Mouse (Mus musculus) CH12.LX (cell line): ENCODE data around the gene Rnf182. TPM values are rescaled to one million over a fixed set of nuclear protein-coding genes. Genes with fewer than 3 reads are reported as not detected.

Experiments used
- DNase-seq: peaks from one replicate; pipeline ENCODE4 v3.0.0-alpha.2; 2013; ENCODE audit errors: extremely low read depth
- H3K27ac ChIP-seq: 2 replicates; pipeline ENCODE4 v1.5.1; 2012; ENCODE audit warnings: low read depth, mild to moderate bottlenecking, control low read depth, moderate library complexity; ENCODE audit not compliant: insufficient read depth
- H3K27me3 ChIP-seq: replicated peaks from 2 replicates; pipeline ENCODE3; 2012; ENCODE audit warnings: inconsistent platforms
- H3K36me3 ChIP-seq, 2 experiments: replicated peaks in 1 of 2; 2 replicates each; pipeline versions ENCODE3 to v1.6.1; 2012; ENCODE audit warnings: inconsistent platforms in 1 of 2, low read length in 1 of 2, mild to moderate bottlenecking in 1 of 2, mixed read lengths in 1 of 2, moderate library complexity in 1 of 2; ENCODE audit not compliant: control insufficient read depth in 1 of 2, insufficient read depth in 1 of 2
- H3K4me1 ChIP-seq, 2 experiments: 2 replicates each; pipeline ENCODE4 v1.6.1; 2012; ENCODE audit warnings: inconsistent platforms in 1 of 2, moderate library complexity in 1 of 2; ENCODE audit not compliant: insufficient read depth in 2 of 2, control insufficient read depth in 1 of 2
- H3K4me2 ChIP-seq: 2 replicates; pipeline ENCODE4 v1.6.1; 2012; ENCODE audit warnings: low read depth, mild to moderate bottlenecking, control low read depth; ENCODE audit not compliant: poor library complexity, insufficient read depth, severe bottlenecking
- H3K4me3 ChIP-seq, 3 experiments: fragments of 150-350 bp in 1 of 3; sonication (generic) in 1 of 3; replicated peaks in 1 of 3; 2 replicates each; pipeline versions ENCODE3 to v1.5.1; 2011 to 2012; ENCODE audit warnings: low read depth in 2 of 3, low read length in 2 of 3, mild to moderate bottlenecking in 2 of 3, moderate library complexity in 2 of 3, control low read depth in 1 of 3, improper control_type of control experiment in 1 of 3, inconsistent platforms in 1 of 3, mixed read lengths in 1 of 3; ENCODE audit not compliant: poor library complexity in 1 of 3
- H3K79me2 ChIP-seq: replicated peaks from 2 replicates; pipeline ENCODE4 v1.6.1; 2012; ENCODE audit warnings: mild to moderate bottlenecking, moderate library complexity; ENCODE audit not compliant: control insufficient read depth, poor library complexity, insufficient read depth, severe bottlenecking; ENCODE audit errors: extremely low read depth
- H3K9ac ChIP-seq: 2 replicates; pipeline ENCODE4 v1.6.1; 2012; ENCODE audit warnings: low read depth, mild to moderate bottlenecking, control low read depth, moderate library complexity; ENCODE audit not compliant: insufficient read depth
- H3K9me3 ChIP-seq: replicated peaks from 2 replicates; pipeline ENCODE3; 2012; ENCODE audit warnings: low read length, inconsistent platforms, mixed read lengths
- CHD1 ChIP-seq: IDR thresholded peaks from 2 replicates; pipeline ENCODE4 v1.6.1; 2012; ENCODE audit warnings: low read depth, low read length, improper control_type of control experiment, inconsistent platforms
- CHD2 ChIP-seq: IDR thresholded peaks from 2 replicates; pipeline ENCODE4 v1.6.1; 2011; ENCODE audit warnings: low read length, improper control_type of control experiment
- CTCF ChIP-seq, 2 experiments: IDR thresholded peaks in 1 of 2; conservative IDR thresholded peaks in 1 of 2; 2 replicates each; pipeline ENCODE4 v1.5.1; 2011 to 2012; ENCODE audit warnings: low read depth in 2 of 2, low read length in 2 of 2, improper control_type of control experiment in 1 of 2, inconsistent platforms in 1 of 2, mild to moderate bottlenecking in 1 of 2, moderate library complexity in 1 of 2
- E2F4 ChIP-seq: IDR thresholded peaks from 2 replicates; pipeline ENCODE4 v1.6.1; 2011; ENCODE audit warnings: low read depth, low read length, improper control_type of control experiment; ENCODE audit not compliant: insufficient replicate concordance
- ELF1 ChIP-seq: IDR thresholded peaks from 2 replicates; pipeline ENCODE4 v1.6.1; 2014; ENCODE audit warnings: low read depth, mild to moderate bottlenecking, inconsistent platforms, low read length, improper control_type of control experiment
- EP300 ChIP-seq: IDR thresholded peaks from 2 replicates; pipeline ENCODE4 v1.6.1; 2011; ENCODE audit warnings: low read length, improper control_type of control experiment
- GABPA ChIP-seq: IDR thresholded peaks from 2 replicates; pipeline ENCODE4 v1.6.1; 2012; ENCODE audit warnings: low read depth, low read length, improper control_type of control experiment, inconsistent platforms; ENCODE audit not compliant: insufficient replicate concordance
- HCFC1 ChIP-seq: IDR thresholded peaks from 2 replicates; pipeline ENCODE4 v1.6.1; 2012; ENCODE audit warnings: low read depth, mild to moderate bottlenecking, inconsistent platforms, low read length, improper control_type of control experiment
- IRF4 ChIP-seq: IDR thresholded peaks from 2 replicates; pipeline ENCODE4 v1.6.1; 2014; ENCODE audit warnings: low read depth, mild to moderate bottlenecking, inconsistent platforms, low read length, improper control_type of control experiment
- JUN ChIP-seq: IDR thresholded peaks from 2 replicates; pipeline ENCODE4 v1.6.1; 2011; ENCODE audit warnings: low read depth, mild to moderate bottlenecking, low read length, improper control_type of control experiment, moderate library complexity; ENCODE audit not compliant: insufficient read depth
- JUND ChIP-seq: conservative IDR thresholded peaks from 2 replicates; pipeline ENCODE4 v1.6.1; 2011; ENCODE audit warnings: low read depth, low read length, improper control_type of control experiment
- KAT2A ChIP-seq: IDR thresholded peaks from 2 replicates; pipeline ENCODE4 v1.6.1; 2012; ENCODE audit warnings: low read length, improper control_type of control experiment, inconsistent platforms; ENCODE audit not compliant: insufficient replicate concordance
- MAX ChIP-seq: IDR thresholded peaks from 2 replicates; pipeline ENCODE4 v1.6.1; 2011; ENCODE audit warnings: low read length, improper control_type of control experiment
- MAZ ChIP-seq: IDR thresholded peaks from 2 replicates; pipeline ENCODE4 v1.6.1; 2012; ENCODE audit warnings: low read depth, mild to moderate bottlenecking, inconsistent platforms, low read length, improper control_type of control experiment, moderate library complexity
- MXI1 ChIP-seq: IDR thresholded peaks from 2 replicates; pipeline ENCODE4 v1.6.1; 2011; ENCODE audit warnings: mild to moderate bottlenecking, low read depth, low read length, improper control_type of control experiment
- MYC ChIP-seq: IDR thresholded peaks from 2 replicates; pipeline ENCODE4 v1.6.1; 2011; ENCODE audit warnings: low read depth, mild to moderate bottlenecking, improper control_type of control experiment, low read length
- NRF1 ChIP-seq: IDR thresholded peaks from 2 replicates; pipeline ENCODE4 v1.6.1; 2014; ENCODE audit warnings: low read depth, mild to moderate bottlenecking, inconsistent platforms, low read length, improper control_type of control experiment, moderate library complexity
- PAX5 ChIP-seq: IDR thresholded peaks from 2 replicates; pipeline ENCODE4 v1.6.1; 2012; ENCODE audit warnings: low read length, inconsistent platforms, mixed read lengths
- POLR2A ChIP-seq: IDR thresholded peaks from 2 replicates; pipeline ENCODE4 v1.6.1; 2011; ENCODE audit warnings: low read depth, mild to moderate bottlenecking, improper control_type of control experiment, low read length
- POLR2AphosphoS2 ChIP-seq: IDR thresholded peaks from 2 replicates; pipeline ENCODE4 v1.6.1; 2011; ENCODE audit warnings: low read depth, low read length, improper control_type of control experiment
- RAD21 ChIP-seq: IDR thresholded peaks from 2 replicates; pipeline ENCODE4 v1.6.1; 2011; ENCODE audit warnings: low read depth, mild to moderate bottlenecking, low read length, improper control_type of control experiment, moderate library complexity
- RCOR1 ChIP-seq: conservative IDR thresholded peaks from 2 replicates; pipeline ENCODE4 v1.6.1; 2012; ENCODE audit warnings: low read depth, mild to moderate bottlenecking, inconsistent platforms, low read length, improper control_type of control experiment
- SIN3A ChIP-seq: IDR thresholded peaks from 2 replicates; pipeline ENCODE4 v1.6.1; 2012; ENCODE audit warnings: low read length, improper control_type of control experiment, inconsistent platforms
- TBP ChIP-seq: conservative IDR thresholded peaks from 2 replicates; pipeline ENCODE4 v1.6.1; 2011; ENCODE audit warnings: low read depth, low read length, improper control_type of control experiment
- TCF12 ChIP-seq: IDR thresholded peaks from 2 replicates; pipeline ENCODE4 v1.6.1; 2014; ENCODE audit warnings: low read depth, mild to moderate bottlenecking, inconsistent platforms, low read length, improper control_type of control experiment
- UBTF ChIP-seq: IDR thresholded peaks from 2 replicates; pipeline ENCODE4 v1.6.1; 2012; ENCODE audit warnings: low read depth, mild to moderate bottlenecking, inconsistent platforms, low read length, improper control_type of control experiment, moderate library complexity
- USF1 ChIP-seq: IDR thresholded peaks from 2 replicates; pipeline ENCODE4 v1.6.1; 2014; ENCODE audit warnings: low read depth, mild to moderate bottlenecking, inconsistent platforms, low read length, improper control_type of control experiment
- USF2 ChIP-seq: conservative IDR thresholded peaks from 2 replicates; pipeline ENCODE4 v1.6.1; 2011; ENCODE audit warnings: low read depth, low read length, improper control_type of control experiment
- ZC3H11A ChIP-seq: IDR thresholded peaks from 2 replicates; pipeline ENCODE4 v1.6.1; 2012; ENCODE audit warnings: low read depth, mild to moderate bottlenecking, inconsistent platforms, low read length, improper control_type of control experiment
- ZKSCAN1 ChIP-seq: IDR thresholded peaks from 2 replicates; pipeline ENCODE4 v1.6.1; 2012; ENCODE audit warnings: low read depth, inconsistent platforms, low read length, improper control_type of control experiment, borderline replicate concordance
- dilution Hi-C: fragments of 300-500 bp; cut with MboI; formaldehyde crosslinking; loops from 2 replicates; pipeline ENCODE4 v1.14.3; 2020; ENCODE audit warnings: low sequenced_read_pairs; ENCODE audit not compliant: extremely low pct_unique_long_range_greater_than_20kb, extremely low pct_ligation_motif_present
- in situ Hi-C: fragments of 300-500 bp; cut with MboI; formaldehyde crosslinking; loops from 3 replicates; pipeline ENCODE4 v1.14.3; 2019; ENCODE audit warnings: low sequenced_read_pairs, low pct_ligation_motif_present, low pct_unique_long_range_greater_than_20kb, mixed read lengths
- polyA plus RNA-seq: library from polyadenylated mRNA; unstranded; fragments of >175 nt; gene quantifications from 2 replicates; pipeline ENCODE4 v1.2.1, GENCODE M21; 2012; ENCODE audit warnings: low read depth; ENCODE audit not compliant: insufficient read length
- total RNA-seq, 2 experiments: library from RNA; depleted of rRNA; stranded (reverse); fragments of 300-350 nt in 1 of 2; fragments of >200 nt in 1 of 2; gene quantifications; 2 replicates each; pipeline ENCODE4 v1.2.3; 2012 to 2014

The Rnf182 gene
- total and polyA plus RNA-seq, 3 experiments, result not detected

GRCm38 (mm10) chr13:43704533-43705116 is 89.1 kb downstream of the Rnf182 start:
- no peak for TF ChIP-seq NRF1
- no peak for TF ChIP-seq MYC
- TF ChIP-seq IRF4, result no peak
- TF ChIP-seq RCOR1, result no peak
- TF ChIP-seq MAX, result no peak
- TF ChIP-seq KAT2A, result no peak
- no peak for TF ChIP-seq ZC3H11A
- no peak for TF ChIP-seq POLR2A
- TF ChIP-seq USF1, result no peak
- no peak for TF ChIP-seq CTCF (conservative IDR thresholded peaks at IDR 0.05 in 1 of 2, IDR thresholded peaks at IDR 0.05 in 1 of 2; ENCODE audit: low read depth in 2 of 2, low read length in 2 of 2)
- no peak for TF ChIP-seq MAZ
- no peak for TF ChIP-seq TCF12
- TF ChIP-seq JUN, result no peak
- TF ChIP-seq MXI1, result no peak
- TF ChIP-seq GABPA, result no peak
- TF ChIP-seq E2F4, result no peak
- no peak for TF ChIP-seq RAD21
- no peak for TF ChIP-seq ELF1
- TF ChIP-seq CHD2, result no peak
- in situ Hi-C loops, result no loop called here
- dilution Hi-C loops, result no loop called here

GRCm38 (mm10) chr13:43706387-43706786 is 90.9 kb downstream of the Rnf182 start:
- Histone ChIP-seq H3K9me3 (no peaks in the 10 kb centered on the region), H3K4me2 (no peak overlapping the region), H3K27ac (no peak overlapping the region), H3K27me3 (peaks cover 2% of the 10 kb centered on the region), H3K9ac (no peak overlapping the region), H3K79me2 (no peaks in the 10 kb centered on the region), H3K4me3 (no peak overlapping the region), H3K36me3 (no peaks in the 10 kb centered on the region), H3K4me1 (no peaks in the 10 kb centered on the region)
- dilution Hi-C loops, result no loop called here
- TF ChIP-seq ZC3H11A (no peak), USF2 (no peak), ZKSCAN1 (no peak), EP300 (no peak), NRF1 (no peak), POLR2A (no peak), RAD21 (no peak), TBP (no peak), SIN3A (no peak), MAX (no peak), HCFC1 (no peak), TCF12 (no peak), JUND (no peak), CHD1 (no peak), IRF4 (no peak), CHD2 (no peak), UBTF (no peak), POLR2AphosphoS2 (no peak), PAX5 (no peak)
- no peak for DNase-seq
- in situ Hi-C loops, result no loop called here

More at GRCm38 (mm10) chr13:43704533-43705116, 89.1 kb downstream of the Rnf182 start:
- DNase-seq, result no peak
- H3K9ac ChIP-seq, result no peak overlapping the region
- no peak overlapping the region for H3K4me3 ChIP-seq
- no peaks in the 10 kb centered on the region for H3K4me1 ChIP-seq
- H3K4me2 ChIP-seq, result no peak overlapping the region
- no peaks in the 10 kb centered on the region for H3K9me3 ChIP-seq
- no peak overlapping the region for H3K27ac ChIP-seq
- H3K27me3 ChIP-seq, result peaks cover 2% of the 10 kb centered on the region
- H3K36me3 ChIP-seq, result no peaks in the 10 kb centered on the region
- H3K79me2 ChIP-seq, result no peaks in the 10 kb centered on the region
